Mouse (Mus musculus): ENCODE measurements around the gene Zfp282. TPM values are rescaled to one million over a fixed set of nuclear protein-coding genes. Genes with fewer than 3 reads are reported as not detected.

The Zfp282 gene
- polyA plus RNA-seq, 1 experiment from 2014 or later: 5.3 TPM

DNA sequence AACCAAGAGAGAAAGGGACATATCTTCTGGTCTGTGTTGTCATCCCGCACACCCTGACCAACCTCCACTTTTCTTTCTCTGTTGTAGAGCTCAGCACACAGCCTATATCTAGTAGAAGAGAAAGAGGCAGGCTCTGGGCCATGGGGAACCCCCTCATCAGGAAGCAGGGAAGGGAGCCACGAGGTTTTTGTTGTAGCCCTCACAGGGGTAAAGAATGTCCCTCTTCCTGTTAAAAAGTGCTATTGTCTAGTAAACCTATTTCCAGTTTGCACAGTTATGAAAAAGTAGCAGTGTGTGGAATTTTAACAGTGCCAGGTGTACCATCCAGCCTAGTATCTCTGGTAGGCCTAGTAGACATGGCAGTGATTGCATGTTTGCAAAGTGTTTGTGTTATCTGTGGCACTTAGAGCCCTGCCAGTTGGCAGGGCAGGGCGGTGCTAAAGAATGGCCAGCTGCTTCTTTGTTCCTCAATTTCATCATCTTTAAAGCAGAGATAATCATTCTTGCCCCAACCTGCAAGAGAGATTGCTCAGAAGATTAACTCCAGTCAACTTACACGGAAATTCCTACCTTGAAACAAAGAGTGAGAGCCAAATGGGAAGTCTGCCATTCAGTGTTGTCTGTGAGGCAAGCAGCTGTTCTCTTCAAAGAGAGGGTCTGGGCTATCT is 2.2 kb downstream of the Zfp282 start:
- peak overlapping the region; percentile 35; the same call in 1 of the 2 replicates for H3K27ac ChIP-seq (ENCODE audit: low read depth, low read length)
- no peak for ATAC-seq

DNA sequence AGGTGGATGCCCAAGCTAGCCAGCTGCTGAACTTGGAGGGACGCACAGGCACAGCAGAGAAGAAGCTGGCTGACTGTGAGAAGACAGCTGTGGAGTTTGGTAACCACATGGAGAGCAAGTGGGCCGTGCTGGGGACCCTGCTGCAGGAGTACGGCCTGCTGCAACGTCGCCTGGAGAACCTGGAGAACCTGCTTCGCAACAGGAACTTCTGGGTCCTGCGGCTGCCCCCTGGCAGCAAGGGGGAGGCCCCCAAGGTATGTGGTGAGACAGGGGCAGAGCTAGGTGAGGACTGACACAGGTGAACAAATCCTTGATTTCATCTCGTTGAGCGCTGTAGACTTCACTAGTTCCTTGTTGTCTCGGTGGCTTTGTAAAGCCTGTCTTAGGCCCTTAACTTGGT is 3.2 kb downstream of the Zfp282 start:
- Histone ChIP-seq H3K4me3 (ENCODE audit: low read depth, low read length) (no peak overlapping the region), H3K36me3 (ENCODE audit: control insufficient read depth, insufficient read depth) (peaks cover 47% of the 10 kb centered on the region), H3K9me3 (ENCODE audit: control insufficient read depth) (no peaks in the 10 kb centered on the region), H3K4me2 (replicated peaks; ENCODE audit: low read depth) (no peak overlapping the region; the same call in 1 of the 2 replicates), H3K9ac (ENCODE audit: low read depth, low read length) (no peak overlapping the region), H3K4me1 (replicated peaks; ENCODE audit: control insufficient read depth, insufficient read depth, low read length) (peaks cover 8% of the 10 kb centered on the region; the same call in 1 of the 2 replicates), H3K27ac (ENCODE audit: low read depth, low read length) (no peak overlapping the region), H3K27me3 (replicated peaks; ENCODE audit: control insufficient read depth, insufficient read depth, low read length) (no peaks in the 10 kb centered on the region)
- no peak for TF ChIP-seq CTCF (IDR thresholded peaks at IDR 0.05; ENCODE audit: low read depth)
- ATAC-seq: no peak
- 88% methylated on average over 10 of the region's 10 CpGs for WGBS

More for the DNA sequence above, 2.2 kb downstream of the Zfp282 start:
- no peaks in the 10 kb centered on the region for H3K27me3 ChIP-seq (replicated peaks; ENCODE audit: control insufficient read depth, insufficient read depth, low read length)
- H3K9ac ChIP-seq (ENCODE audit: low read depth, low read length): peak overlapping the region; percentile 17; the same call in 1 of the 2 replicates
- no peak for TF ChIP-seq CTCF (IDR thresholded peaks at IDR 0.05; ENCODE audit: low read depth)
- no peaks in the 10 kb centered on the region for H3K9me3 ChIP-seq (ENCODE audit: control insufficient read depth)
- peak overlapping the region; percentile 81 for H3K4me2 ChIP-seq (replicated peaks; ENCODE audit: low read depth)
- H3K4me3 ChIP-seq (ENCODE audit: low read depth, low read length): 0 out of 2 replicates have a peak overlapping the region, but pooled peaks have one; percentile 93
- 37% methylated on average over 4 of the region's 4 CpGs for WGBS
- H3K4me1 ChIP-seq (replicated peaks; ENCODE audit: control insufficient read depth, insufficient read depth, low read length): peaks cover 8% of the 10 kb centered on the region; the same call in 1 of the 2 replicates
- H3K36me3 ChIP-seq (ENCODE audit: control insufficient read depth, insufficient read depth): peaks cover 38% of the 10 kb centered on the region

- Histone ChIP-seq H3K4me3 (ENCODE audit: low read depth, low read length) (no peak overlapping the region), H3K9ac (ENCODE audit: low read depth, low read length) (no peak overlapping the region), H3K27me3 (replicated peaks; ENCODE audit: control insufficient read depth, insufficient read depth, low read length) (no peaks in the 10 kb centered on the region), H3K4me2 (replicated peaks; ENCODE audit: low read depth) (no peak overlapping the region), H3K9me3 (ENCODE audit: control insufficient read depth) (no peaks in the 10 kb centered on the region), H3K4me1 (replicated peaks; ENCODE audit: control insufficient read depth, insufficient read depth, low read length) (no peaks in the 10 kb centered on the region), H3K36me3 (ENCODE audit: control insufficient read depth, insufficient read depth) (peaks cover 71% of the 10 kb centered on the region), H3K27ac (ENCODE audit: low read depth, low read length) (no peak overlapping the region)
- TF ChIP-seq CTCF (IDR thresholded peaks at IDR 0.05; ENCODE audit: low read depth): no peak
- WGBS: 85% methylated on average over 8 of the region's 8 CpGs
- ATAC-seq: no peak
These were observed 11.9 kb downstream of the Zfp282 start for GRCm38 (mm10) chr6:47888812-47889383.

DNA sequence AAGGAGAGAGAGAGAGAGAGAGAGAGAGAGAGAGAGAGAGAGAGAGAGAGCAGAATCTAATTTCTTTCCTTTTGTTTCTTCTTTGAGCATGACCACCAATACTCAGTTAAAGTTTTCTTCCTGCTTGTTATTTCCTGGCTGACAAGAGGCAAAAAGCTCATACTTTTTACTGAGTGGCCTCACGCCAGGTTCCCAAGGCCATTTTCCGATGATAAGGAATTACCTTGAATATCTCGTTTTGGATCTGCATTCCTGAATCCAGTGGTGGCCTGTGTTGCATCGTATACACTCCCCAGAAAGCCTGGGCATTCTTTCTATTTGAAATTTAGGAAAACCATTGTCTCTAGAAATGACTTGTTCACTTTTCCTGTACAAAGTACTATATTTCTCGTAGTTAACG is 22.4 kb downstream of the Zfp282 start:
- no peak for TF ChIP-seq CTCF (IDR thresholded peaks at IDR 0.05; ENCODE audit: low read depth)
- Histone ChIP-seq H3K27ac (ENCODE audit: low read depth, low read length) (no peak overlapping the region), H3K4me2 (replicated peaks; ENCODE audit: low read depth) (no peak overlapping the region), H3K9me3 (ENCODE audit: control insufficient read depth) (no peaks in the 10 kb centered on the region), H3K27me3 (replicated peaks; ENCODE audit: control insufficient read depth, insufficient read depth, low read length) (no peaks in the 10 kb centered on the region), H3K4me3 (ENCODE audit: low read depth, low read length) (no peak overlapping the region), H3K4me1 (replicated peaks; ENCODE audit: control insufficient read depth, insufficient read depth, low read length) (no peaks in the 10 kb centered on the region), H3K9ac (ENCODE audit: low read depth, low read length) (no peak overlapping the region), H3K36me3 (ENCODE audit: control insufficient read depth, insufficient read depth) (peaks cover 49% of the 10 kb centered on the region)
- 76% methylated on average over 6 of the region's 6 CpGs for WGBS
- no peak for ATAC-seq

DNA sequence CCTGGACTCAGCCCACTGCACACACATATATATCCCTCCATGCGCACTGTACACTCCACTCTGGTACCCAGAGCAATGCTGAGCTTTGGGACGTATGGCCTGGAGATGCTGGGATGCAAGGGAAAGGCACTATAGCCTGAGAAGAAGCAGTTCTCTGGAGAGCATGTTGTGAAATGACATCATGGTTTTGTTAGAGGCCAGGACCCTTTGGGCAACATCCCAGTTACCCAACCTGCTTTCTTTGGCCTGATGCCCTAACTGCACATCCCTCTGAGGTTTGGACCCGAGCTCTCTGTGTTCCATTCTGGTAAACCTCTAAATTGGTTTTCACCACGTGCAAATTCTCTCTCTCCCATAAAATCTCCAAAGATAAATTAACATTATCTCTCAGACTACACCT is 26.6 kb downstream of the Zfp282 start:
- no peaks in the 10 kb centered on the region for H3K4me1 ChIP-seq (replicated peaks; ENCODE audit: control insufficient read depth, insufficient read depth, low read length)
- H3K9ac ChIP-seq (ENCODE audit: low read depth, low read length): no peak overlapping the region
- peaks cover 62% of the 10 kb centered on the region for H3K36me3 ChIP-seq (ENCODE audit: control insufficient read depth, insufficient read depth)
- H3K9me3 ChIP-seq (ENCODE audit: control insufficient read depth): no peaks in the 10 kb centered on the region
- H3K4me2 ChIP-seq (replicated peaks; ENCODE audit: low read depth): no peak overlapping the region
- no peaks in the 10 kb centered on the region for H3K27me3 ChIP-seq (replicated peaks; ENCODE audit: control insufficient read depth, insufficient read depth, low read length)
- H3K4me3 ChIP-seq (ENCODE audit: low read depth, low read length): no peak overlapping the region
- WGBS: 70% methylated on average over 4 of the region's 4 CpGs
- TF ChIP-seq CTCF (IDR thresholded peaks at IDR 0.05; ENCODE audit: low read depth): no peak
- no peak for ATAC-seq
- H3K27ac ChIP-seq (ENCODE audit: low read depth, low read length): no peak overlapping the region

GRCm38 (mm10) chr6:47904361-47904760 is 27.4 kb downstream of the Zfp282 start:
- H3K36me3 ChIP-seq (ENCODE audit: control insufficient read depth, insufficient read depth): peaks cover 59% of the 10 kb centered on the region

More at GRCm38 (mm10) chr6:47904361-47904760, 27.4 kb downstream of the Zfp282 start:
- TF ChIP-seq CTCF (IDR thresholded peaks at IDR 0.05; ENCODE audit: low read depth): no peak
- Histone ChIP-seq H3K9me3 (ENCODE audit: control insufficient read depth) (no peaks in the 10 kb centered on the region), H3K27ac (ENCODE audit: low read depth, low read length) (no peak overlapping the region), H3K27me3 (replicated peaks; ENCODE audit: control insufficient read depth, insufficient read depth, low read length) (no peaks in the 10 kb centered on the region), H3K9ac (ENCODE audit: low read depth, low read length) (no peak overlapping the region), H3K4me2 (replicated peaks; ENCODE audit: low read depth) (no peak overlapping the region), H3K4me1 (replicated peaks; ENCODE audit: control insufficient read depth, insufficient read depth, low read length) (no peaks in the 10 kb centered on the region), H3K4me3 (ENCODE audit: low read depth, low read length) (no peak overlapping the region)
- no peak for ATAC-seq
- 76% methylated on average over 18 of the region's 19 CpGs for WGBS

Measured in intestine, postnatal 0 days (tissue).